Mouse (Mus musculus): Measurements from ENCODE around the gene Col13a1. TPM values are rescaled to one million over a fixed set of nuclear protein-coding genes. Genes with fewer than 3 reads are reported as not detected.

Col13a1 gene
- polyA plus RNA-seq, 1 experiment from 2014 or later = 1.2 TPM

GRCm38 (mm10) chr10:61928725-61929651 lies 49.9 kb downstream of the Col13a1 start:
- H3K4me3 ChIP-seq (ENCODE audit: low read depth, low read length) = no peak overlapping the region
- no peak overlapping the region for H3K9ac ChIP-seq (ENCODE audit: low read length)
- peaks cover 4% of the 10 kb centered on the region; the same call in 1 of the 2 replicates for H3K4me1 ChIP-seq (replicated peaks; ENCODE audit: control insufficient read depth, insufficient read depth, low read length)
- H3K9me3 ChIP-seq (ENCODE audit: control insufficient read depth, low read length) = no peaks in the 10 kb centered on the region
- no peaks in the 10 kb centered on the region for H3K36me3 ChIP-seq (ENCODE audit: control insufficient read depth, insufficient read depth, low read length)
- peak overlapping the region; percentile 29; the same call in 1 of the 2 replicates for H3K4me2 ChIP-seq (ENCODE audit: low read depth, low read length, severe bottlenecking)
- H3K27ac ChIP-seq (ENCODE audit: low read depth, low read length) = no peak overlapping the region
- 18% methylated on average over 24 of the region's 24 CpGs for WGBS
- ATAC-seq (replicated peaks; ENCODE audit: low FRiP score) (no peak), DNase-seq (ENCODE audit: low spot score) (peak; percentile 60)
- H3K27me3 ChIP-seq (ENCODE audit: control insufficient read depth, insufficient read depth, low read length) = no peaks in the 10 kb centered on the region

GRCm38 (mm10) chr10:61925691-61926090 lies 53.2 kb downstream of the Col13a1 start:
- H3K27ac ChIP-seq (ENCODE audit: low read depth, low read length) = no peak overlapping the region
- H3K36me3 ChIP-seq (ENCODE audit: control insufficient read depth, insufficient read depth, low read length) = no peaks in the 10 kb centered on the region
- H3K4me3 ChIP-seq (ENCODE audit: low read depth, low read length) = no peak overlapping the region
- H3K27me3 ChIP-seq (ENCODE audit: control insufficient read depth, insufficient read depth, low read length) = no peaks in the 10 kb centered on the region
- peaks cover 8% of the 10 kb centered on the region; the same call in 1 of the 2 replicates for H3K4me1 ChIP-seq (replicated peaks; ENCODE audit: control insufficient read depth, insufficient read depth, low read length)
- ATAC-seq (replicated peaks; ENCODE audit: low FRiP score) (no peak), DNase-seq (ENCODE audit: low spot score) (no peak)
- H3K9me3 ChIP-seq (ENCODE audit: control insufficient read depth, low read length) = no peaks in the 10 kb centered on the region
- no peak overlapping the region for H3K4me2 ChIP-seq (ENCODE audit: low read depth, low read length, severe bottlenecking)
- no peak overlapping the region for H3K9ac ChIP-seq (ENCODE audit: low read length)

GRCm38 (mm10) chr10:61920655-61921365 lies 58.1 kb downstream of the Col13a1 start:
- Histone ChIP-seq H3K4me3 (ENCODE audit: low read depth, low read length) (no peak overlapping the region), H3K4me2 (ENCODE audit: low read depth, low read length, severe bottlenecking) (no peak overlapping the region), H3K27me3 (ENCODE audit: control insufficient read depth, insufficient read depth, low read length) (no peaks in the 10 kb centered on the region), H3K9me3 (ENCODE audit: control insufficient read depth, low read length) (no peaks in the 10 kb centered on the region), H3K9ac (ENCODE audit: low read length) (no peak overlapping the region), H3K27ac (ENCODE audit: low read depth, low read length) (no peak overlapping the region), H3K4me1 (replicated peaks; ENCODE audit: control insufficient read depth, insufficient read depth, low read length) (peaks cover 4% of the 10 kb centered on the region; the same call in 1 of the 2 replicates), H3K36me3 (ENCODE audit: control insufficient read depth, insufficient read depth, low read length) (no peaks in the 10 kb centered on the region)
- ATAC-seq (replicated peaks; ENCODE audit: low FRiP score) (no peak), DNase-seq (ENCODE audit: low spot score) (no peak)
- WGBS = 61% methylated on average over 10 of the region's 11 CpGs

- Histone ChIP-seq H3K27me3 (ENCODE audit: control insufficient read depth, insufficient read depth, low read length) (no peaks in the 10 kb centered on the region), H3K27ac (ENCODE audit: low read depth, low read length) (no peak overlapping the region), H3K4me3 (ENCODE audit: low read depth, low read length) (no peak overlapping the region), H3K4me2 (ENCODE audit: low read depth, low read length, severe bottlenecking) (no peak overlapping the region), H3K9ac (ENCODE audit: low read length) (no peak overlapping the region), H3K9me3 (ENCODE audit: control insufficient read depth, low read length) (no peaks in the 10 kb centered on the region; the same call in 1 of the 2 replicates), H3K4me1 (replicated peaks; ENCODE audit: control insufficient read depth, insufficient read depth, low read length) (peaks cover 4% of the 10 kb centered on the region; the same call in 1 of the 2 replicates), H3K36me3 (ENCODE audit: control insufficient read depth, insufficient read depth, low read length) (no peaks in the 10 kb centered on the region)
- DNase-seq (ENCODE audit: low spot score) = no peak
- no peak for ATAC-seq (replicated peaks; ENCODE audit: low FRiP score)
- WGBS = 46% methylated on average over 13 of the region's 13 CpGs
Observed at GRCm38 (mm10) chr10:61919924-61920654, 58.8 kb downstream of the Col13a1 start.

GRCm38 (mm10) chr10:61919496-61919895 lies 59.4 kb downstream of the Col13a1 start:
- peaks cover 4% of the 10 kb centered on the region; the same call in 1 of the 2 replicates for H3K4me1 ChIP-seq (replicated peaks; ENCODE audit: control insufficient read depth, insufficient read depth, low read length)
- WGBS = 80% methylated on average over 4 of the region's 4 CpGs
- no peaks in the 10 kb centered on the region for H3K27me3 ChIP-seq (ENCODE audit: control insufficient read depth, insufficient read depth, low read length)
- no peak overlapping the region for H3K9ac ChIP-seq (ENCODE audit: low read length)
- ATAC-seq (replicated peaks; ENCODE audit: low FRiP score) (no peak), DNase-seq (ENCODE audit: low spot score) (no peak)
- no peaks in the 10 kb centered on the region; the same call in 1 of the 2 replicates for H3K9me3 ChIP-seq (ENCODE audit: control insufficient read depth, low read length)
- H3K27ac ChIP-seq (ENCODE audit: low read depth, low read length) = no peak overlapping the region
- no peak overlapping the region for H3K4me3 ChIP-seq (ENCODE audit: low read depth, low read length)
- H3K36me3 ChIP-seq (ENCODE audit: control insufficient read depth, insufficient read depth, low read length) = no peaks in the 10 kb centered on the region
- no peak overlapping the region for H3K4me2 ChIP-seq (ENCODE audit: low read depth, low read length, severe bottlenecking)

GRCm38 (mm10) chr10:61917066-61917465 lies 61.8 kb downstream of the Col13a1 start:
- Histone ChIP-seq H3K4me3 (ENCODE audit: low read depth, low read length) (no peak overlapping the region), H3K36me3 (ENCODE audit: control insufficient read depth, insufficient read depth, low read length) (no peaks in the 10 kb centered on the region), H3K27me3 (ENCODE audit: control insufficient read depth, insufficient read depth, low read length) (no peaks in the 10 kb centered on the region), H3K4me2 (ENCODE audit: low read depth, low read length, severe bottlenecking) (no peak overlapping the region), H3K27ac (ENCODE audit: low read depth, low read length) (no peak overlapping the region), H3K9ac (ENCODE audit: low read length) (no peak overlapping the region), H3K9me3 (ENCODE audit: control insufficient read depth, low read length) (no peaks in the 10 kb centered on the region; the same call in 1 of the 2 replicates), H3K4me1 (replicated peaks; ENCODE audit: control insufficient read depth, insufficient read depth, low read length) (no peaks in the 10 kb centered on the region)
- 92% methylated on average over 12 of the region's 12 CpGs for WGBS
- no peak for DNase-seq (ENCODE audit: low spot score)
- no peak for ATAC-seq (replicated peaks; ENCODE audit: low FRiP score)

GRCm38 (mm10) chr10:61911770-61912169 lies 67.1 kb downstream of the Col13a1 start:
- H3K4me1 ChIP-seq (replicated peaks; ENCODE audit: control insufficient read depth, insufficient read depth, low read length) = no peaks in the 10 kb centered on the region
- H3K27me3 ChIP-seq (ENCODE audit: control insufficient read depth, insufficient read depth, low read length) = no peaks in the 10 kb centered on the region
- DNase-seq (ENCODE audit: low spot score) = no peak
- H3K36me3 ChIP-seq (ENCODE audit: control insufficient read depth, insufficient read depth, low read length) = no peaks in the 10 kb centered on the region
- WGBS = 58% methylated on average over 4 of the region's 4 CpGs
- ATAC-seq (replicated peaks; ENCODE audit: low FRiP score) = no peak
- H3K27ac ChIP-seq (ENCODE audit: low read depth, low read length) = no peak overlapping the region
- no peak overlapping the region for H3K9ac ChIP-seq (ENCODE audit: low read length)
- H3K9me3 ChIP-seq (ENCODE audit: control insufficient read depth, low read length) = no peaks in the 10 kb centered on the region; the same call in 1 of the 2 replicates
- no peak overlapping the region for H3K4me2 ChIP-seq (ENCODE audit: low read depth, low read length, severe bottlenecking)
- no peak overlapping the region for H3K4me3 ChIP-seq (ENCODE audit: low read depth, low read length)

GRCm38 (mm10) chr10:61909004-61909403 lies 69.9 kb downstream of the Col13a1 start:
- 85% methylated on average over 3 of the region's 3 CpGs for WGBS
- Histone ChIP-seq H3K4me3 (ENCODE audit: low read depth, low read length) (no peak overlapping the region), H3K9me3 (ENCODE audit: control insufficient read depth, low read length) (no peaks in the 10 kb centered on the region), H3K9ac (ENCODE audit: low read length) (no peak overlapping the region), H3K27me3 (ENCODE audit: control insufficient read depth, insufficient read depth, low read length) (no peaks in the 10 kb centered on the region), H3K4me1 (replicated peaks; ENCODE audit: control insufficient read depth, insufficient read depth, low read length) (no peaks in the 10 kb centered on the region), H3K36me3 (ENCODE audit: control insufficient read depth, insufficient read depth, low read length) (no peaks in the 10 kb centered on the region), H3K27ac (ENCODE audit: low read depth, low read length) (no peak overlapping the region), H3K4me2 (ENCODE audit: low read depth, low read length, severe bottlenecking) (no peak overlapping the region)
- no peak for DNase-seq (ENCODE audit: low spot score)
- ATAC-seq (replicated peaks; ENCODE audit: low FRiP score) = no peak

All from forebrain, embryonic 11.5 days (tissue).